Mouse (Mus musculus): ENCODE measurements around the gene Ctcfl. TPM values are rescaled to one million over a fixed set of nuclear protein-coding genes. Genes with fewer than 3 reads are reported as not detected.

Ctcfl gene
- polyA plus RNA-seq, 1 experiment from 2014 or later, result 0.06 TPM

GRCm38 (mm10) chr2:173047471-173047870, 71.9 kb downstream of the Ctcfl start:
- no peak overlapping the region for H3K4me3 ChIP-seq
- no peaks in the 10 kb centered on the region for H3K36me3 ChIP-seq
- no peaks in the 10 kb centered on the region for H3K9me3 ChIP-seq (replicated peaks)
- peaks cover 51% of the 10 kb centered on the region for H3K4me1 ChIP-seq
- H3K27ac ChIP-seq, result peak overlapping the region; percentile 12; the same call in 1 of the 2 replicates
- WGBS, result 74% methylated on average over 5 of the region's 5 CpGs
- H3K27me3 ChIP-seq (ENCODE audit: low read depth, poor library complexity, severe bottlenecking), result 0 out of 2 replicates have a peak, but pooled peaks cover 4% of the 10 kb centered on the region
- no peak for DNase-seq (ENCODE audit: low spot score)

GRCm38 (mm10) chr2:173046582-173047297, 72.6 kb downstream of the Ctcfl start:
- 0 out of 2 replicates have a peak, but pooled peaks cover 4% of the 10 kb centered on the region for H3K27me3 ChIP-seq (ENCODE audit: low read depth, poor library complexity, severe bottlenecking)
- H3K4me1 ChIP-seq, result peaks cover 51% of the 10 kb centered on the region
- H3K9me3 ChIP-seq (replicated peaks), result no peaks in the 10 kb centered on the region
- no peaks in the 10 kb centered on the region for H3K36me3 ChIP-seq
- peak overlapping the region; percentile 53; the same call in 1 of the 2 replicates for H3K27ac ChIP-seq
- DNase-seq (ENCODE audit: low spot score), result no peak
- no peak overlapping the region for H3K4me3 ChIP-seq
- 75% methylated on average over 15 of the region's 15 CpGs for WGBS

- WGBS, result 83% methylated on average over 18 of the region's 18 CpGs
- no peak for DNase-seq (ENCODE audit: low spot score)
- no peak overlapping the region for H3K27ac ChIP-seq
- no peaks in the 10 kb centered on the region for H3K27me3 ChIP-seq (ENCODE audit: low read depth, poor library complexity, severe bottlenecking)
- H3K9me3 ChIP-seq (replicated peaks), result no peaks in the 10 kb centered on the region
- H3K4me1 ChIP-seq, result peaks cover 34% of the 10 kb centered on the region
- H3K36me3 ChIP-seq, result no peaks in the 10 kb centered on the region
- no peak overlapping the region for H3K4me3 ChIP-seq
Measured at GRCm38 (mm10) chr2:173044198-173044970, 74.9 kb downstream of the Ctcfl start.

Other genes starting within 250 kb of the Ctcfl start
- gene Bmp7, start 179.2 kb downstream of the Ctcfl start, polyA plus RNA-seq (2016; fragmentation: Nextera tagmentation; extraction: Ambion mirVana), result 31.3 and 39.5 TPM in 2 replicates
- gene Spo11, start 141.8 kb downstream of the Ctcfl start, polyA plus RNA-seq (2016; fragmentation: Nextera tagmentation; extraction: Ambion mirVana), result 0.36 and 0.79 TPM in 2 replicates
- 179 and 196 TPM in 2 replicates for gene Rae1, start 119.4 kb downstream of the Ctcfl start, polyA plus RNA-seq (2016; fragmentation: Nextera tagmentation; extraction: Ambion mirVana)
- gene Rbm38, start 99.0 kb downstream of the Ctcfl start, polyA plus RNA-seq (2016; fragmentation: Nextera tagmentation; extraction: Ambion mirVana), result 74.1 and 97.5 TPM in 2 replicates
- gene Pck1, start 33.5 kb upstream of the Ctcfl start, polyA plus RNA-seq (2016; fragmentation: Nextera tagmentation; extraction: Ambion mirVana), result not detected in 2 replicates
- gene Zbp1, start 99.4 kb upstream of the Ctcfl start, polyA plus RNA-seq (2016; fragmentation: Nextera tagmentation; extraction: Ambion mirVana), result not detected in 2 replicates
- gene Pmepa1, start 157.0 kb upstream of the Ctcfl start, polyA plus RNA-seq (2016; fragmentation: Nextera tagmentation; extraction: Ambion mirVana), result 1.1 and 2.0 TPM in 2 replicates